Mouse (Mus musculus) lung, postnatal 25 days (tissue): ENCODE results near the gene Mmp25.

Experiments used
- DNase-seq: peaks from one replicate; pipeline ENCODE4 v3.0.0; 2022; ENCODE audit warnings: low spot score

The Mmp25 gene

DNA sequence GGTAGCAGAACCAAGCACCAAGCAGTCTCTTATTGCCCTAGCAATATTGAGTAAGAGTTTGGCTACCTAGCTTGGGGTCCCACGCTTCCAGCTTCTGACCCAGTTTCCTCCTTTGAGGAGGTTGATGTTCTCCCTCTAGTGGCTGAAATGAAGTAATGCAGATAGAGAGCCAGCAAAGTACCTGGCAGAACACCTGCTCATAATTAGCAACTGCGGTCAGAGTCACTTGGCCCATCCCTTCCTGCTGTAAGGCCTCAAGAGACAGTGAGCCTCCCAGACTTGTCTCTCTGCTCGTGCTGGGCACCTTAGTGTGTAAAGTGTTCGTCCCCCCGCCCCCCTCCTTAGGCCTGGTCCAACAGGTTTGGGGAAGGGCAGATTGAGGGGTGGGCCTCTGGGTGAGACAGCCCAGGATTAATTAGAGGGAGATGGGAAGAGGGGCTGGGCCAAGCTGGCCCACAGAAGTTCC is 19.5 kb upstream of the Mmp25 start:
- peak; percentile 42 for DNase-seq

DNA sequence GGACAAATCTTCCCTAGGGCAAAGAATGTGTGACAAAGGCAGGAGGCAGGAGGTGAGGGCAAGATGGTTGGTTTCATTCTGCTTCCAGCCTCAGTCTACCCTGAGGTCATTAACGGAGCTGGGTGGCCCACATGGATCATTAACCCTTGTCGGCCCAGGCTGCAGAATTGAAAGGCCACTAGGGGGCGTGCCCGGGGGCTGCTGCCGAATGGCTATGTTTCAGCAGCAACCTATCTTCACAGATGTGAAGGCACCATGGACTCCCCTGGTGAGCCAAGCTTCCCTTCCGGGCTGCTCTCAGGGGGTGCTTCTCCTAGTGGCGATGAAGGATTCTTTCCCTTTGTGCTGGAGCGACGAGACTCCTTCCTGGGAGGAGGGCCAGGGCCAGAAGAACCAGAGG is 16.4 kb upstream of the Mmp25 start:
- DNase-seq = no peak

DNA sequence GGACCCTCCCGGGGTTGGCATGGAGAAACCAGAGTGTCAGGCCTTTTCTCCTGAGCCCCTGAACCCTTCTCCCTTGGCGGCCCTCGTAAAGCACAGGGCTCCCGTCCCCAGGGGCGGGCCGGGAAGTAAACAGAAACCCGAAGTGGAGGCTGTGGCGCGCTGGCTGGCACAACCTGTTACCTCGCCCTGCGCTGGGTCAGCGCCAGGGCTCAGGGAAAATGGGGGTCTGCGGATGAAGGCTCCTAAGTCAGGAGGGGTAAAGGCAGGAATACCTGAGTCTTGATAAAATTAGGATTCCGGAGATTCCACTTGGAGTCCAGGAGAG is 15.8 kb upstream of the Mmp25 start:
- DNase-seq = peak; percentile 25

DNA sequence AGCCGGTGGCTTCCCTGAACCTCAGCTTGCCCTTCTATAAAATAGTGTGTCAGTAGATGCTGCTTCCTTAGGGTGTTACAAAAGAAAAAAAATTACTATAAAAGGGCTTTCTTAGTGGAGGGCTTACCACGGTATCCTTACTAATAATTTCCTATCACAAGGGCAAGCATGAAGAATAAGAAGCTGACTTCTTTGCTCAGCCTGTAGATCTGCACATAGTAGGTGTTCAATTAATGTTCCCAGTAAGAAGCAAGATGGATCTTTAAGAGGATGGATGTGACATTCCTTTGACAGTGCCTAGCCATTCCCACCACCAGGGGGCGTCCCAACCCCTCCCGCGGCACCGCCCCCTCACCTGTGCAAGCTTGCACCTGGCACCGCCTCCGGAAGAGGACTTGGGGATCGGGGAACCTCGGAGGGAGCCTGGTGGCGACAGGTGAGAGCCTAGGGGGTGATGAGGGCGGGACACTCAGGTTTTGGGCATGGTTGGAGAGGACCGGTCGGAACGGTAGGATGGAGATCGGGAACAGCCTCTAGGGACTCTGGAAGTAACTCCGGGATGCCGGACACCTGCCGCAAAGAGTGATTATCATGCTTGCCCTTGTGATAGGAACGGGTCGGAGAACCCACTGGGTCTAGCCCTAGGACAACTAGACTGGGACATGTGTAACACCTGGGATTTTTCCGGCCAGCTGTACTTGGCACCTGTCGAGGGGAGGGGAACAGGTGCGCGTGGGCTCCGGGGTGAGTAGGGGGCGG is 15.2 kb upstream of the Mmp25 start, which contains the start of gene Bicdl2:
TSS of gene Bicdl2 (plus strand) at position 390 of the 759 bp plus-strand sequence.
- peak; percentile 79 for DNase-seq

DNA sequence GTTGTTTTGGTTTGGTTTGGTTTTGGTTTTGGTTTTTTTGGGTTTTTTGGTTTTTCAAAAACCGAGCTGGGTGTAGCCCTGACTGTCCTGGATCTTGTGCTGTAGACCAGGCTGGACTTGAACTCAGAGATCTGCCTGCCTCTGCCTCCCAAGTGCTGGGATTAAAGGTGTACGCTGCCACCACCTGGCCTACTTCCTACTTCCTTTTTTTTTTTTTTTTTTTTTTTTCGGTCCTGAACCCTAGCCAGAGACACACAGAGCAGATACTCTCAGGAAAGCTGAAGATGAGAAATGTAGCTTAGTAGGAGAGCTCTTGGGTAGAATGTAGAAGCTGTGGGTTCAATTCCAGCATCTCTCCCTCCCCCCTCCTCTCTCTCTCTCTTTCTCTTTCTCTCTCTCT is 13.4 kb upstream of the Mmp25 start:
- DNase-seq = no peak

DNA sequence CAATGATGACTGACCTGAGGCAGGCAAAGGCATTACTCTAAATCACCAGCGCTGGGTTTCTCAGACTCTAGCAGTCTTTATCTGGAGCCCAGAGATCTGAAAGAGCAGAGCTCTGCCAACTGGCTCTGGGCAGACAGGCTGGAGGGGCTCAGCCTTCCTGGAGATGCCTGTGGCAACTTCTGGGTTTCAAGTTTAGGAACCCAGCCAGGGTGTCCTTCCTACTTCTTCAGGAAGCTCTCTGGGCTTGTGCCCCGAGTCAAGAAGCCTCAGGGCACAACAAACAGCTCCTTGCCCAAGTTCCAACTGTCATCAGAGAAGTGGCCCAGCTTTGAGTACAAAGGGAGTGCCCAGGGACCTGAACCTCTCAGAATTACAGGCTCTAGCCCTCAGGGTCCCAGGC is 9.3 kb upstream of the Mmp25 start:
- no peak for DNase-seq

DNA sequence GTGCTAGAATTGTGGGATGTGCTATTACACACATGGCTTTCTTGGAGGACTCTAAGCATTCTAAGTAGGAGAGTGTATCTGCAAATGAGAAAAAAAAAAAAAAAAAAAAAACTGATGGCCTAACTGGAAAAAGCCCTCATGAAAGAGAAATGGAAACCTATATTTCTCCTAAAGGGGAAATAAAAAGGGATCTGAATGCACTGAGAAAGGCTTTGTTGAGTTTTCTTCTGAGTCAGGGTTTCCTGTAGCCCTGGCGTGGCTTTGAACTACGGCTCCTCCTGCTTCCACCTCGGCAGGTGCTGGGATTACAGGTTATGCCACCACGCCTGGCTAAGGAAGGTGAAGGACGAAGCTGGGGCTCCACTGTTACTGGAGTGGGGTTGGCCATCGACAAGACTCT is 8.9 kb upstream of the Mmp25 start:
- no peak for DNase-seq

DNA sequence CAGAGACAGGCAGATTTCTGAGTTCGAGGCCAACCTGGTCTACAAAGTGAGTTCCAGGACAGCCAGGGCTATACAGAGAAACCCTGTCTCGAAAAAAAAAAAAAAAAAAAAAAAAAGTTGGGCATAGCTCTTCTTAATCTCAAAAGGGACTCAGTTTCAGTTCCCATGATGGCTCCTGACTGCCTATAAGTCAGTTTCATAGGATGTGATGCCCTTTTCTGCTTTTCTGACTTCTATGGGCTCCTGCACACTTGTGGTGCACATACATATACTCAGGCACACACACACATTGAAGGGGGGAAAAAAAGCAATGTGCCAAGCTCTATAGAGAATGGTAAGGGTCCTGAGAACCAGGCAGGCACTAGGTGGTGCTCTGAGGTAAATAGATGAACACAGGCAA is 8.2 kb upstream of the Mmp25 start:
- DNase-seq = no peak

DNA sequence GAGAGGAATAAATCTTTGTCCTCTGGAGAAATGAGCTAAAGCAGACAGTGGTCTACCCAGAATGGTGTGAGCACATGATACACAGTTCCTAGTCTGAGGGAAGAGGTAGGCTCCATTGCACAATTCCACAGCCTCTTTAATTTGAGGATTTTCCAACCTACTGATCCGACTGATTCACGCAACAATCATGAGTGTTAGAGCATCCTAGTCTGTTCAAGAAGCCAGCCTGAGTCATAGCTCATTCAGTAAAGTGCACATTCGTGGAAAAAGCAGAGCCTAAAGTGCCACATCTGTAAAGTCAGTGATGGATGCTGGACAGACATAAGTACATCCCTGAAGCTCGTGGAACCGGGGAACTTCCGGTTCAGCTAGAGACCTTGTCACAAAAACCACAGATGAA is 6.3 kb upstream of the Mmp25 start:
- no peak for DNase-seq

DNA sequence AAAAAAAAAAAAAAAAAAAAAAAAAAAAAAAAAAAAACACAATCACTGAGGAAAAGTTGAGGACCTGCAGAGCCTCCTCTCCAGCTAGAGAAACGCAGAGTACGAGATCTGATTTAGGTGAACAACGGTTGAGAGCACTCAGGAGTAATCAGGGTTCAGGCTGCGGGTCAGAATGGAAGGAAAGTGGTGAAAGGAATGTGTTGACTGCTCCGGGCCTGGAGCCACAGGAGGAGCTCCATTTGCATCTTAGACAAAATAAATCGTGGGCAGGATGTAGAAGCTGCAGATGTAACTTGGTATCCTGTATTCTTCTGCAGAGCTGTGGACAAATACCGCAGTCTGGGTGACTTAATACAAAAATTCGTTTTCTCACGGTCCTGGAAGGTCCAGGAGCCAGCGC is 817 bp upstream of the Mmp25 start:
- DNase-seq = no peak

DNA sequence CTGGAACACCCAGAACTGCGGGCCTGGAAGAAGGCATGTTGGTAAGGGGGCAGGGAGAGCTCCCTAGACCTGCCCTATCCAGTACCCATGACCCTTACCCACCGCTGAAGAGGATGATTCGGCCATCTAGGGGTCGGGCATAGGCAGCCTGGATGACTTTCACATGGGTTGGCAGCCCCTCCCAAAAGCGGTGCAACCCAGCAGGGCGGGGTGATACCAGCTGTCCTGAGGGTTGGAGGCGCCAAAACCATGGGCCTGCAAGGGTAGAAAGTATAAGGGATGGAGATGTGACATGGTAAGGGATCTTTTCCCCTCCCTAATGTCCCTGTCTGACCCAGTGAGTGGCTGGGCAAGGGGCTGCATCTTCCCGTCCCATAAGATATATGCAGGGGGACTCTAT is 13.8 kb downstream of the Mmp25 start:
- no peak for DNase-seq

DNA sequence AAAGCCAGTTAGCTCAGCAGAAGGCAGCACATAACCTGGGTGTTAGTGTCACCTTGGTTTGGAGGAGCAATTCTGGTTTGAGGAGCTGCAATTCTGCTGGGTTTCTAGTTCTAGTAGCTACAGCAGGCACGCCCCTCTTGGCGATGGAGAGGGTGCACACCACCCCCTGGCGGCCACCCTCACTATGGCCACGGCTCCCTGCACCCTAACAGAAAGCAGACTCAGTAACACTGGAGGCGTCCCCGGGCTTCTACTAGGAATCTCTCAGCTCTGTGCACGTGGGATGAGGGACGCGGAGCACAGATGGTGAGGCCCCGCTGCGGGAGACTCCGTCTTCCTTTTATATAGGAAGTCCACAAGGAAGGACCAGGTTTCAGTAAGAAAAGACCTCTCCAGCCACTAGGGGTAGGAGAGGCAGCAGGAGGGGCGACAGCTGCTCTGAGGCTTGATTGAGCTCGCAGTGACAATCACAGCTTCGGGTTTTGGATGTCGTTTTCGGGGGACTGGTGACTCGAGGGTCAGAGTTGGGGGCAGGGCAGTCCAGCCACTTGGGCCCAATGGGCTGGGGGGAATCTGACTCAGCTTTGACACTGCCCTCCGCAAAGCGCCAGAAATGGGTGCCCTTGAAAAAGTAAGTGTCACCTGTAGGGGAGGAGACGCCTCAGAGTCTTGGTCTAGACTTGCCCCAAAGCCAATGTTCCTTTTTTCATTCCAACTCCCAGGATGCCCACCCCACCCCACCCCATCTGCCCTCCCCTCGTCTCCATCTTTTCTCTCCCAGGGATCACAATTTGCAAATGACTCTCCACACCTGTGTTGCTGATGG is 14.7 kb downstream of the Mmp25 start:
- peak; percentile 73 for DNase-seq

DNA sequence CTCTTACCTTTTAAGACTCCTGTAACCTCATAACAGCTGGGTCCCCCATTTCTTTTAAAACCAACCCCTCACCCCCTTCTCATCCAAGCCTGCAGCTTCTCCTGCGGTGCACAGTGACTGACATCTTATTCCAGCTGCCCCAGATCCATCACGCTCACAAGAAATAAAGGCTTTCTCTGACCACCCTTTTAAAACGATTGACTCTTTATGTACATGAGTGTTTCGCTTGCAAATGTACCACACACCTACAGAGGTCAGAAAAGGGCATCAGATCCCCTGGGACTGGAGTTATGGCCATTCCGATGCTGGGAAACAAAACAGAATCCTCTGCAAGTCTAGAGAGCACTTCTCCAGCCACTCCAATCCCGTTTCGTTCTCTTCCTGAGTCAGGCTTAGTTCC is 17.3 kb downstream of the Mmp25 start:
- DNase-seq = no peak

DNA sequence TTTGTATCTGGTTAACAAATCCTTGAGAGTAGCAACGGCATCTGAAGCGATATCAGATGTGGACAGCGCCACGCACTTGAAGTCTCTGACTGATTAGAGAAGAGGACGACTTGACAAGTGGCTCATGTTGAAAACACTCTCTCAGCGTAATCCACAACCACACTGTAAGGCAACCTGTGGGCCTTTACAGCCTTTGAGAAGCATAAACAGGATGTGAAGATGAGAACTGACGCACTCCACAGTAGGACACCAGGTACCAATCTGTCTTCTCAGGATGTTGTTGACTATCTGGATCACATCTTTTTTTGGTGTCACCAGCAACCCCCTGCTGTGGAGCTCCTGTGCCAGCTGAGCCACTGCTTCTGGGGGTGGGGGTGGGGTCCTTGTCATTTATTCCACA is 24.7 kb downstream of the Mmp25 start:
- peak; percentile 21 for DNase-seq

DNA sequence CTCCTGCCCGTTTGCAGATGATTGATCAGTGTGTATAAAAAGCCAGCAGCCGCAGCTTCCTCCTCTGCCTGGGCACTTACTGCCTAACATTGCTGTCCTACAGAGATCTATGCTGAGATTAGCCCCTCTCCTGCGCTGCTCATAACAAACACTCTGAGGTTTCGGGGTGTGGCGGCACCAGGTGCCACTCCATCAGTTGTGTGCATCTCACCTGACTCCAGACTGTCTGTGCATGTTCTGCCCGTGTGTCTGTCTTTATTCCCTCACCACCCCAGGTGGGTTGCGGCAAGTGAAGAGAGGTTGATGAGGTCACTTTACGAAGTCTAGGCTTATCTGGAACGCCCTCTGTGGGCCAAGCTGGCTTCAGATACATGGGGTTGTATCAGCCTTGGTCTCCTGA is 28.0 kb downstream of the Mmp25 start:
- DNase-seq = peak; percentile 10

DNA sequence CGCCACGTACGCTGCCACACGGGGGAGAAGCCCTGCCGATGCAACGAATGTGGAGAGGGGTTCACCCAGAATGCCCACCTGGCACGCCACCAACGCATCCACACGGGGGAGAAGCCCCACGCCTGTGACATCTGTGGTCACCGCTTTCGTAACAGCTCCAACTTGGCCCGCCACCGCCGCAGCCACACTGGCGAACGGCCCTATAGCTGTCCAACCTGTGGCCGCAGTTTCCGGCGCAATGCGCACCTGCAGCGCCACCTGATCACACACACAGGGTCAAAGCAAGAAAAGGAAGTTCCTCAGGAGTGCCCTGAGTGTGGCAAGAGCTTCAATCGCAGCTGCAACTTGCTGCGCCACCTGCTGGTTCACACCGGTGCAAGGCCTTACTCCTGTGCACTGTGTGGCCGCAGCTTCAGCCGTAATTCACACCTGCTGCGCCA is 34.7 kb downstream of the Mmp25 start:
- peak; percentile 74 for DNase-seq

DNA sequence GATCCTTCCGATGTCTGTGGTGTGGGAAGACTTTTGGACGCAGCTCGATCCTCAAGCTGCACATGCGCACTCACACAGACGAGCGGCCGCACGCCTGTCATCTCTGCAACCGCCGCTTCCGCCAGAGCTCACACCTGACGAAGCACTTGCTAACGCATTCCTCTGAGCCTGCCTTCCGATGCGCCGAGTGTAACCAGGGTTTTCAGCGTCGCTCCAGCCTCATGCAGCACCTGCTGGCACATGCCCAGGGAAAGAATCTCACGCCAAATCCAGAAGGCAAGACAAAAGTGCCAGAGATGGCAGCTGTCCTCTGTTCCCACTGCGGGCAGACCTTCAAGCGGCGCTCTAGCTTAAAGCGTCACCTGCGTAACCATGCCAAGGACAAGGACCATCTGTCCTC is 35.5 kb downstream of the Mmp25 start:
- DNase-seq = no peak

DNA sequence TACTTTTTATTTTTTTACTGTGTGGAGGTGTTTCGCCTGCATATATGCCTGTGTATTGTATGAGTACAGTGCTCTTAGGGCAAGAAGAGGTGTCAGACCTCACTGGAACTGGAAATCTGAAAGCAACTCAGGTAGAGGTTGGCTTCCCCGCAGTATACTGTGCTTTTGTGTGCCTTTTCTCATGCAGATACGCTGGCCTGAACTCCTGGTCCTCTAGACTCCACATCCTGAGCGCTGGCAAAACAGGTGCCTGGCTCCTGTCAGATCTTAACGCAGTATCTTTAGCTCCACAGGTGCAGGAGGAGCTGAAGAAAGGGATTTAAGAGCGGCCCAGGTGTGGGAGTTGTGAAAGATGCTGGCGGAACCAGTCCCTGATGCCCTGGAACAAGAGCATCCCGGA is 39.9 kb downstream of the Mmp25 start:
- DNase-seq = no peak

DNA sequence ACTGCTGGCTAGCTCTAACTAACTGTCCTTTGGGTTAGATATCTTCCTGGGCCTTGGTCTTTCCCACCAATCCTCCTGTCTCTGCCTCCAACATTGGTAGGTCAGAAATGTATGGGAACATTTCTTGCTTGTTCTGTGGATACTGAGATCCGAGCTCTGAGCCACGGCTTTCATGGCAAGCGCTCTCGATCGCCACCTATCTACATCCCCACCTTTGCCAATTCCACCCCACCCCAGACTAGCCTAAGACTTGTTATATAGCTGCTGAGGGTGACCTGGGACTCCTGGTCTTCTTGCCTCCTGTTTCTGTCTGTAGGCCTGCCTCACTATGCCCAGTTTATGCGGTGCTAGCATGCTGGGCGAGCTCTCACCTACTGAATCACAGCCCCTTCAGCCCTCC is 40.7 kb downstream of the Mmp25 start:
- DNase-seq = no peak

DNA sequence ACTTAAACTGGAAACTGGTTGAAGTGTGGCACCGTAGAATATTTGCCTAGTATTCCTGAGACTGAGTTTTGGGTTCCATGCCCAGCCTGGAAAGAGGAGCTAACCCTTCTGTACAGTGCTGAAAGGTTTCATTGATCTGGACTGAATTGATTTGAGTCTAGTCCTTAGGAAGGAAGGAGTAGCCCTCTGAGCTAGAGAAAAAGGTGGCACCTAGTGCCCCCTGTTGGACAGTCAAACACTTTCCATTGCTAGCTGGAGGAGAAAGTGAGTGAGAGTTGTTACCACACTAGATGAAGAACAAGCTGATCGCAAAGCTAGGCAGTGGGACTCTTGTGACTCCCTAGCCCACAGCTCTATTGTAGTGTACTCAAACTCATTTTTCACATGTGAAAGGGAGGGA is 41.5 kb downstream of the Mmp25 start:
- DNase-seq = peak; percentile 20

DNA sequence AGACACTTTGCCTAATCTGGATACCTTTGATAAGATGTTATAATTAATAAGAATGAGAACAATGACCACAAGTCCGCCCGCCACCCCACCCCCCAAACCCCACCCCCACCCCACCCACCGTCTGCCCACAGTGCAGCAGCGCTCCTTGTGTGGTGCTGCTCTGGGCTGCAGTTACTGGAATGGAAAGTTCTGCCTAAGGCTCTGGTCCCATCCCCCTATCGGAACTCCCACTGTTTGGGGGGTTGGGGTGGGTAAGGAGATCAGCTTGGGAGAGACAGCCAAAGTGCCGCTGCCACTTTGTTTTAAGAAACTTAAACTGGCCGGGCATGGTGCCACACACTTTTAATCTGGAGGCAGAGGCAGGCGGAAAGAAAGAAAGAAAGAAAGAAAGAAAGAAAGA is 42.0 kb downstream of the Mmp25 start:
- no peak for DNase-seq

DNA sequence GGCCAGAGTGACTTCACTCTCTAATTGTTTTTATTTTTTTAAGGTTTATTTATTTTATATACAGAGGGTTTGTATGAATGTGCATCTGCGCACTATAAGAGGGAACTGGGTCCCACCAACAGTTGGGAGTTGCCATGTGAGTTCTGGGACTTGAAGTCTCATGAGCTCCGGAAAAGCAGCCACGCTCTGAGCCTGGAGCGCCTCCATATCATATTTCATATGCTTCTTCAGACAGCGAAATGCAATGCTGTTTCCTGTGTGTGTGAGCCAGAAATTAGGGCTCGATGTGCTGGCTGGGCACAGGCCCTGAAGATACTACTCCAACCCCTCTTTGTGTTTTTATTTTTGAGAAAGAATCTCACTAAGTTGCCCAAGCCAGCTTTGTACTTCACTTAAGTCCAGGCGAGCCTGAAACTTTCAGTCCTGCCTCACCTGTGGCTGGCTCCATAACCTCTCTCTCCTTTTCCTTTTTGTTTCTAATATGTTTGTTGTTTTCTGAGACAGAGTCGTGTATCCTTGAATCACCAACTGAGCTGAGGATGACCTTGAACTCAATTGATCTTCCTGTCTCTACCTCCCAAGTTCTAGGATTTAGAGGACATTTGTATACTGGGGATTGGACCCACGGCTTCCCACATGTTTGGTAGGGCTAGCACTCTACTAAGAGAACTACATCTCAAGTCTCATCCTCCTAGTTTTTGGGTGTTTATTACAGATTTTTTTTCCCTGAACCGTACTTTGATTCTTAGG is 43.1 kb downstream of the Mmp25 start:
- no peak for DNase-seq
